Mouse (Mus musculus) adrenal gland, adult 2 months (tissue): ENCODE results near the gene Olfr714. TPM values are rescaled to one million over a fixed set of nuclear protein-coding genes. Genes with fewer than 3 reads are reported as not detected.
"Not testable (repeated sequence)": the region's sequence is repeated elsewhere in the genome, so short reads cannot be mapped to it uniquely, and the experiment has no call there.

Experiments
- DNase-seq: peaks from one replicate; pipeline ENCODE4 v3.0.0; 2021
- long read RNA-seq: library from polyadenylated mRNA; stranded (forward); transcript quantifications from one replicate; pipeline ENCODE4 v2.0.0, GENCODE M21; 2021
- polyA plus RNA-seq: library from polyadenylated mRNA; depleted of rRNA; stranded (reverse); fragments of >200 nt; gene quantifications from 2 replicates; pipeline ENCODE4 v1.2.3, GENCODE M21; 2012; rRNA removed
- total RNA-seq, 2 experiments: library from RNA; stranded (reverse); gene quantifications; 2 replicates each; pipeline ENCODE4 v1.2.3; 2021

Olfr714 gene
- not detected for total RNA-seq
- not detected in 2 replicates for polyA plus RNA-seq
- long read RNA-seq, result 0 reads

DNA sequence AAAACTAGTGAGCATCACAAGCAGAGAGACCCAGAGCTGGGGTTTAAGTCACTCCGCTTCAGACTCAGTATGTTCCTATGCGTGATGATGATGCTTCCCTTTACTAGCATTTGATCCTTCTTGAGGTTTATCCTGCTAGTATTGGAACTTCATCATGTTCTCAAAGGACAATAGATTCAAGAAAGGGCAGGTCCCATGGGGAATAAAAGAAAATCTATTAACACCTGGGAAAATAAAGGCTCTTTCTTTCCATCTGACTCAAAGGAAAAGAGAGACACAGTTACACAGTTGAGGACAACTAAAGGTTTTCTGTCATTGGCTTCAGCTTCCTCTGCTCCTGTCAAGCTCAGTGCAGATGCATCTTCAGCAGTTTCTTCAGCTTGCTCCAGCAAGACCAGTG lies at the start of gene Olfr714:
Olfr714 (plus strand) TSS at position 301 of the 400 bp plus-strand sequence.
- no peak for DNase-seq

DNA sequence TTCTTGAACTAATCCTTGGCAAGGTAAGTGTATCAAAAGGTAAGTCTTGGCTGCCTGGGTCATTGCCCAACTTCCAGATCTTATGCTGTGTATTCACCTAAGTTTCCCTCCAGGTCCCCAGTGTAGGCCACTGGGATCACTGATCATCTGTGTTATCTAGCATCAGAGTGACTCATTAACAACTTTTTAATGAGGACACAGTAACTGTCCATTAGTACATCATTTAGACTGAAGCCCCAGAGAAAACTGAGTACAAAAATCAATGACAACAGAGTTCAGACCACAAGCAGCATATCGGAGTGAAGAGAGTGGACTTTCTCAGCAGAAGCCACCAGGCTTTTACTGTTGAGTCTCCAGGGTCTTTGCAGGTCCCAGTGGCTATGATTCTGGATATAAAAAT lies 39.9 kb upstream of the Olfr714 start, which contains the start of gene Olfr713:
Olfr713 (plus strand) TSS at position 301 of the 400 bp plus-strand sequence.
- DNase-seq, result no peak

DNA sequence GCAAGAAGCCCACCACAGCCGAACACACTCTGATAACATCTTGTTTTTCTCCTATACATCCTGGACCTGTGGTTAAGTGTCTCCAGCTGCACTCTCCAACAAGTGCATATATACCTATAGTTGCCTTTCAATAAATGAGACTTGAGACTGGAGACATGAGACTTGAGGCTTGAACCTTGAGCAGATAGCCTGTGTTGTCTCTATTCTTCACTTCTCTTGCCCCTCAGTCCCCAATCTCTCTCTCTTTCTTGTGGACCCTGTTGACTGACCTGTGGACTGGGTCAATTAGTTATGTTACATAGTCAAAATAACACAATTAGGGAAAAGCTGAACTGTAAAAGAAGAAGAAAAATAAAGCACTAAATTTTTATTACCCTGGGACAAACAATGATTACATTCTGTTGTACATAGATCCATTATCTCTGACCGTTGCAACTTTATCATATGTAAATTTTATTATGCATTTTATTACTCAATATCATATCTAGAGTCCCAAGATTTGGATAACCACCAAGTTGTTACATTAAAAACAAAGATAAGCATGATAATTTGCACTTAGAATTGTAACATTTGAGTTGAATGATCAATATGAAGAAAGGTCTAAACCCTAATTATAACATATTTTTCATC lies 30.7 kb upstream of the Olfr714 start:
- DNase-seq, result no peak

DNA sequence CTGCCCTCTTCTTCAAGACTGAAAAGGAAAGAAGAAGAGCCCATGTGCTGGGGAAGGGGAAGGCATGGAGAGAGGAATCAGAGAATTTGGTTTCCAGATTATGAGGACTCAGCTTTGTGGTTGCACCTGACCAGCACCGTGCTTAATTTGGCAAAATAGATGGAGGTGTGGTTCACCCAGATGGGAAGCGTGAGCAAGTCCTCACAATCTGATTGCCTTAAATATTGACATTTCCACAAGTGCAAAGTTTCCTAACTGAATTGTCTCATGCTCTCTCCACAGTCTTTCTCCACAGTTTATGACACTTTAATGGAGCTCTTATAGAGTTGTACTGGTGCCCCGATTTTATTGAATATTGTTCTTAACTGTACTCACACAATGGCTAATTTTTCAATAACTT lies 27.6 kb upstream of the Olfr714 start:
- no peak for DNase-seq

DNA sequence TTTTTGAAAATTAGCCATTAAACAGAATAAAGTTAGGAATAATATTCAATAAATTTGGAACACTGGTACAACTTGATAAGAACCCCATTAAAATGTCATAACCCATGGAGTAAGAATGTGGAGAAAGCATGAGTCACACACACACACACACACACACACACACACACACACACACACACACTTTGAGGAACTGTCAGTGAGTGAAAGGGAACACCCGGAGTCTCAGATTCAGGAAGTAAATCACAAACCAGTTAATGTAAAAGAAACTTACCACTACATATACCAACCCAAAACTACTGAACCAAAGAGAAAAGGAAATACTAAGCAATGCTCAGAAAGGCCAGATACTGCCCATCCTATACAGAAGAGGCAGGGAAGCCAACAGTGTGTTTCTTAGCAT lies 26.4 kb upstream of the Olfr714 start:
- no peak for DNase-seq

DNA sequence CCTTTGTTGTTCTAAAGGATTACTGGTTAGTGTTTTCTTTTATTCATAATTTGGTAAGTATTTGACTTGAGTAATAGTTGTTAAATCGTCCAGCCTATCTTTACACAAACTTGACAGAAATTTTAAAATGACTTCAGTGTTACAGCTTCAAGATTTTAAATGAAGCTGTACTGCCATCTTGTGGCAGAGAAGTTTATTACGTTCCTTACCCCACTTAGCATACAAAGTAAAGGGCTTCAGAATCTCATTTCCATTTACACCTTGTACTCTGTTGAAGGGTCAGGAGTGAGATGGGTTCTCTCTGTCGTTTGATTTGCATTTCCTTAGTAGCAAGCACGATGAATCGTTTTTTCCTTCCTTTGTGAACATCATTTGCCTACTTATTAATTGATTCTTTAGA lies 24.9 kb upstream of the Olfr714 start:
- no peak for DNase-seq

DNA sequence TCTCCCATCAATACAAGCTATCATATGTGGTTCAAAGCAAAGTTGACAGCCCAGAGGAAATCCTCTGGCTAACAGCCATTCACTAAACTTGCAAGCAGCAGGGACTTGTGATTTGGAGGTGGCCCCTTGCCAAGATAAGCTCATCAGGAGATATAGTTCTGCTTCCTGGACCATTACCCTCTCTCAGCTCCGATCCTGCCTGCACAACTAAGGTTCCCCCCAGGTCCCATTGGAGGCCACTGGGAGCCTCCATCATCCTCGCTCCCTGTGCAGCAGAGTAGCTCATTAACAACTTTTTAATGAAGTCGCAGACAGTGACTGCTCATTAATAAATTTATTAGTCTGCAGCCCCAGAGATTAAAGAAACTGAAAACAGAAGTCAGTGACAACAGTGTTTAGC lies 23.2 kb upstream of the Olfr714 start:
- DNase-seq, result no peak

DNA sequence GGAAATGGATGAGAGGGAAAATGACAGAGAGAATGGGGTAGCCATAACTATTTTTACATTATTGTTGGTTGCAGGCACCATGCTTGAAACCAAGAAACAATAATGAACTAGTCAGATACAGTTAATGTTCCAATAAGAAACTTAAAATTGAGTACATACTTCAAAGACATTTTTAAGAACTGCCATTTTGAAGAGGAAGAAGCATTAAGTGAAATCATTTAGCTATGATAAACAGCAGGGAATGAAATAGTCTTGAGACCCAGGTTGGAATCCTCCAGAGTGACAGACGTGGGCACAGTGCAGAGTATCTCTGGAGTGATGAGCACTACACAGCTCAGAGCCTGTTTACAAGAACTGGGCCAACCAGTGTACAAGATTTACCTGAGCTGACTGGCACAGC lies 22.1 kb downstream of the Olfr714 start, which contains the start of gene Olfr17:
Olfr17 (plus strand) TSS at position 301 of the 400 bp plus-strand sequence.
- DNase-seq, result no peak

DNA sequence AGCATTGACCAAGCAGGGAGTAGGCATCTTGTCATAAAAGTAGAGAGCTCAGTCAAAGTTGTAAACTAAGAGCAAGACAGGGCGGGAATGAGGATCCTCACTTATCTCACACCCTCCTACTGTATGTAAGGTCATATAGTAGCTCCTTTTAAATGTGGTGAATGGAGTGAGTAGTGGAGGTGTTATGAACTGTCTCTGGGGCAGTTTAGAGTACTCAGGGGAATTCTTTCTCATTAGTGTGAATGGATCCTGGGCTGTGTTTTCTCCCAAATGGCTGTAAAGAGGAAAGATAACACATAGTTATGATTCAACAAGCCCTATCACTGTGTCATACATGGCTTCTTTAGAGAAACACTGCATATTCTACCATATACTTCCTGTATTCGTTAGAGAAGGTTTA lies 39.5 kb downstream of the Olfr714 start, which contains the start of gene Olfr715b:
Olfr715b (minus strand) TSS at position 101 of the 400 bp plus-strand sequence.
- not testable (repeated sequence) for DNase-seq

Other genes with a start within 250 kb of the Olfr714 start
- gene Olfr702, start 237.1 kb upstream of the Olfr714 start, total RNA-seq, result not detected
- gene Olfr702, start 237.1 kb upstream of the Olfr714 start, polyA plus RNA-seq, result not detected in 2 replicates
- gene Olfr703, start 227.6 kb upstream of the Olfr714 start, total RNA-seq, result not detected
- not detected in 2 replicates for gene Olfr703, start 227.6 kb upstream of the Olfr714 start, polyA plus RNA-seq
- gene Olfr704, start 207.8 kb upstream of the Olfr714 start, total RNA-seq, result not detected
- not detected in 2 replicates for gene Olfr704, start 207.8 kb upstream of the Olfr714 start, polyA plus RNA-seq
- not detected for gene Olfr705, start 194.1 kb upstream of the Olfr714 start, total RNA-seq
- gene Olfr705, start 194.1 kb upstream of the Olfr714 start, polyA plus RNA-seq, result not detected in 2 replicates
- not detected for gene Olfr706, start 182.8 kb upstream of the Olfr714 start, total RNA-seq
- not detected in 2 replicates for gene Olfr706, start 182.8 kb upstream of the Olfr714 start, polyA plus RNA-seq
- not detected for gene Olfr707, start 169.7 kb upstream of the Olfr714 start, total RNA-seq
- not detected in 2 replicates for gene Olfr707, start 169.7 kb upstream of the Olfr714 start, polyA plus RNA-seq
- gene Olfr1532-ps1, start 163.0 kb upstream of the Olfr714 start, total RNA-seq, result not detected
- gene Olfr1532-ps1, start 163.0 kb upstream of the Olfr714 start, polyA plus RNA-seq, result not detected in 2 replicates
- under 1 TPM; 0.07 to 0.09 TPM for gene Olfr709-ps1, start 138.8 kb upstream of the Olfr714 start, total RNA-seq
- not detected in 2 replicates for gene Olfr709-ps1, start 138.8 kb upstream of the Olfr714 start, polyA plus RNA-seq
- gene Olfr710, start 122.7 kb upstream of the Olfr714 start, total RNA-seq, result not detected
- not detected in 2 replicates for gene Olfr710, start 122.7 kb upstream of the Olfr714 start, polyA plus RNA-seq
- gene Olfr6, start 107.0 kb upstream of the Olfr714 start, total RNA-seq, result not detected
- not detected in 2 replicates for gene Olfr6, start 107.0 kb upstream of the Olfr714 start, polyA plus RNA-seq
- not detected for gene Olfr711, start 95.5 kb upstream of the Olfr714 start, total RNA-seq
- not detected in 2 replicates for gene Olfr711, start 95.5 kb upstream of the Olfr714 start, polyA plus RNA-seq
- not detected for gene Olfr2, start 64.9 kb upstream of the Olfr714 start, total RNA-seq
- gene Olfr2, start 64.9 kb upstream of the Olfr714 start, polyA plus RNA-seq, result not detected in 2 replicates
- not detected for gene Olfr713, start 39.8 kb upstream of the Olfr714 start, total RNA-seq
- gene Olfr713, start 39.8 kb upstream of the Olfr714 start, polyA plus RNA-seq, result not detected in 2 replicates
- gene Olfr17, start 22.2 kb downstream of the Olfr714 start, total RNA-seq, result not detected
- gene Olfr17, start 22.2 kb downstream of the Olfr714 start, polyA plus RNA-seq, result not detected in 2 replicates
- gene Olfr715b, start 39.4 kb downstream of the Olfr714 start, total RNA-seq, result not detected
- gene Olfr715b, start 39.4 kb downstream of the Olfr714 start, polyA plus RNA-seq, result not detected in 2 replicates
- gene Olfr715, start 60.1 kb downstream of the Olfr714 start, total RNA-seq, result not detected
- not detected in 2 replicates for gene Olfr715, start 60.1 kb downstream of the Olfr714 start, polyA plus RNA-seq
- not detected for gene Olfr716, start 67.3 kb downstream of the Olfr714 start, total RNA-seq
- gene Olfr716, start 67.3 kb downstream of the Olfr714 start, polyA plus RNA-seq, result not detected in 2 replicates
- gene Nlrp14, start 96.0 kb downstream of the Olfr714 start, total RNA-seq, result not detected
- gene Nlrp14, start 96.0 kb downstream of the Olfr714 start, polyA plus RNA-seq, result not detected in 2 replicates
- not detected for gene Rbmxl2, start 138.5 kb downstream of the Olfr714 start, total RNA-seq
- gene Rbmxl2, start 138.5 kb downstream of the Olfr714 start, polyA plus RNA-seq, result not detected in 2 replicates